Mouse (Mus musculus): ENCODE results near the gene Myh7. TPM values are rescaled to one million over a fixed set of nuclear protein-coding genes. Genes with fewer than 3 reads are reported as not detected.
"Not testable (repeated sequence)": the region's sequence is repeated elsewhere in the genome, so short reads cannot be mapped to it uniquely, and the experiment has no call there.

Gene Myh7
- polyA plus RNA-seq, 1 experiment from 2014 or later: 7.6 TPM

GRCm38 (mm10) chr14:54948781-54949180 is 45.6 kb downstream of the Myh7 start:
- no peak overlapping the region for H3K4me2 ChIP-seq

GRCm38 (mm10) chr14:54947008-54947407 is 47.4 kb downstream of the Myh7 start:
- not testable (repeated sequence) for ATAC-seq (ENCODE audit: low read depth); H3K27me3 ChIP-seq; H3K9ac ChIP-seq; H3K4me1 ChIP-seq (replicated peaks); H3K4me2 ChIP-seq; H3K4me3 ChIP-seq; H3K27ac ChIP-seq (replicated peaks); H3K36me3 ChIP-seq; H3K9me3 ChIP-seq
- WGBS: 90% methylated on average over 11 of the region's 11 CpGs

More at GRCm38 (mm10) chr14:54948781-54949180, 45.6 kb downstream of the Myh7 start:
- no peaks in the 10 kb centered on the region for H3K9me3 ChIP-seq
- no peaks in the 10 kb centered on the region for H3K36me3 ChIP-seq
- no peak overlapping the region for H3K27ac ChIP-seq (replicated peaks)
- H3K4me1 ChIP-seq (replicated peaks): no peaks in the 10 kb centered on the region
- no peak for ATAC-seq (ENCODE audit: low read depth)
- no peak overlapping the region for H3K4me3 ChIP-seq
- WGBS: 89% methylated on average over 9 of the region's 9 CpGs
- H3K27me3 ChIP-seq: no peaks in the 10 kb centered on the region
- H3K9ac ChIP-seq: no peak overlapping the region

- Histone ChIP-seq H3K36me3 (no peaks in the 10 kb centered on the region), H3K4me1 (replicated peaks) (no peaks in the 10 kb centered on the region), H3K9me3 (no peaks in the 10 kb centered on the region), H3K4me3 (no peak overlapping the region), H3K27me3 (no peaks in the 10 kb centered on the region), H3K27ac (replicated peaks) (no peak overlapping the region), H3K9ac (no peak overlapping the region), H3K4me2 (no peak overlapping the region)
- ATAC-seq (ENCODE audit: low read depth): no peak
- WGBS: 87% methylated on average over 19 of the region's 19 CpGs
Observed at GRCm38 (mm10) chr14:54945975-54946704, 48.3 kb downstream of the Myh7 start.

GRCm38 (mm10) chr14:54944939-54945338 is 49.5 kb downstream of the Myh7 start:
- no peaks in the 10 kb centered on the region for H3K27me3 ChIP-seq

GRCm38 (mm10) chr14:54943971-54944370 is 50.5 kb downstream of the Myh7 start:
- ATAC-seq (ENCODE audit: low read depth): no peak
- WGBS: 93% methylated on average over 7 of the region's 7 CpGs
- Histone ChIP-seq H3K9me3 (no peaks in the 10 kb centered on the region), H3K4me1 (replicated peaks) (no peaks in the 10 kb centered on the region), H3K4me3 (no peak overlapping the region), H3K27me3 (no peaks in the 10 kb centered on the region), H3K9ac (no peak overlapping the region), H3K36me3 (no peaks in the 10 kb centered on the region), H3K4me2 (no peak overlapping the region), H3K27ac (replicated peaks) (no peak overlapping the region)

More at GRCm38 (mm10) chr14:54944939-54945338, 49.5 kb downstream of the Myh7 start:
- H3K9me3 ChIP-seq: no peaks in the 10 kb centered on the region
- H3K36me3 ChIP-seq: no peaks in the 10 kb centered on the region
- WGBS: 76% methylated on average over 2 of the region's 2 CpGs
- no peak overlapping the region for H3K27ac ChIP-seq (replicated peaks)
- H3K4me1 ChIP-seq (replicated peaks): no peaks in the 10 kb centered on the region
- no peak overlapping the region for H3K4me2 ChIP-seq
- no peak overlapping the region for H3K4me3 ChIP-seq
- H3K9ac ChIP-seq: no peak overlapping the region
- no peak for ATAC-seq (ENCODE audit: low read depth)

- H3K27me3 ChIP-seq: no peaks in the 10 kb centered on the region
- 90% methylated on average over 8 of the region's 8 CpGs for WGBS
- ATAC-seq (ENCODE audit: low read depth): no peak
- no peak overlapping the region for H3K9ac ChIP-seq
- no peak overlapping the region for H3K4me2 ChIP-seq
- no peak overlapping the region for H3K4me3 ChIP-seq
- H3K27ac ChIP-seq (replicated peaks): no peak overlapping the region
- no peaks in the 10 kb centered on the region for H3K36me3 ChIP-seq
- no peaks in the 10 kb centered on the region for H3K9me3 ChIP-seq
- no peaks in the 10 kb centered on the region for H3K4me1 ChIP-seq (replicated peaks)
Observed at GRCm38 (mm10) chr14:54942479-54942878, 51.9 kb downstream of the Myh7 start.

- 62% methylated on average over 13 of the region's 13 CpGs for WGBS
Observed at GRCm38 (mm10) chr14:54941024-54941978, 53.1 kb downstream of the Myh7 start.

GRCm38 (mm10) chr14:54940176-54940530 is 54.3 kb downstream of the Myh7 start:
- H3K9ac ChIP-seq: no peak overlapping the region
- no peaks in the 10 kb centered on the region for H3K36me3 ChIP-seq
- no peak for ATAC-seq (ENCODE audit: low read depth)
- no peak overlapping the region for H3K4me3 ChIP-seq
- peaks cover 17% of the 10 kb centered on the region for H3K4me1 ChIP-seq (replicated peaks)
- no peaks in the 10 kb centered on the region for H3K9me3 ChIP-seq
- no peaks in the 10 kb centered on the region for H3K27me3 ChIP-seq
- no peak overlapping the region for H3K4me2 ChIP-seq
- 82% methylated on average over 3 of the region's 3 CpGs for WGBS
- no peak overlapping the region for H3K27ac ChIP-seq (replicated peaks)

More at GRCm38 (mm10) chr14:54941024-54941978, 53.1 kb downstream of the Myh7 start:
- H3K9ac ChIP-seq: no peak overlapping the region
- no peak for ATAC-seq (ENCODE audit: low read depth)
- H3K27me3 ChIP-seq: no peaks in the 10 kb centered on the region
- no peaks in the 10 kb centered on the region for H3K36me3 ChIP-seq
- no peaks in the 10 kb centered on the region for H3K9me3 ChIP-seq
- H3K4me1 ChIP-seq (replicated peaks): peaks cover 6% of the 10 kb centered on the region
- H3K27ac ChIP-seq (replicated peaks): no peak overlapping the region
- no peak overlapping the region for H3K4me2 ChIP-seq
- no peak overlapping the region for H3K4me3 ChIP-seq

- H3K27ac ChIP-seq (replicated peaks): no peak overlapping the region
- H3K36me3 ChIP-seq: no peaks in the 10 kb centered on the region
- H3K4me1 ChIP-seq (replicated peaks): peaks cover 17% of the 10 kb centered on the region
- no peaks in the 10 kb centered on the region for H3K9me3 ChIP-seq
- no peak overlapping the region for H3K4me2 ChIP-seq
- no peak overlapping the region for H3K9ac ChIP-seq
- no peak for ATAC-seq (ENCODE audit: low read depth)
- H3K27me3 ChIP-seq: no peaks in the 10 kb centered on the region
- no peak overlapping the region for H3K4me3 ChIP-seq
- 50% methylated on average over 12 of the region's 12 CpGs for WGBS
Observed at GRCm38 (mm10) chr14:54939434-54940175, 54.8 kb downstream of the Myh7 start.

GRCm38 (mm10) chr14:54938431-54939219 is 55.8 kb downstream of the Myh7 start:
- Histone ChIP-seq H3K4me2 (no peak overlapping the region), H3K27ac (replicated peaks) (no peak overlapping the region), H3K4me1 (replicated peaks) (peaks cover 17% of the 10 kb centered on the region), H3K36me3 (no peaks in the 10 kb centered on the region), H3K9me3 (no peaks in the 10 kb centered on the region), H3K9ac (no peak overlapping the region), H3K4me3 (no peak overlapping the region), H3K27me3 (no peaks in the 10 kb centered on the region)
- no peak for ATAC-seq (ENCODE audit: low read depth)
- WGBS: 80% methylated on average over 15 of the region's 15 CpGs

- Histone ChIP-seq H3K9me3 (no peaks in the 10 kb centered on the region), H3K27me3 (no peaks in the 10 kb centered on the region), H3K36me3 (no peaks in the 10 kb centered on the region), H3K27ac (replicated peaks) (no peak overlapping the region), H3K4me3 (no peak overlapping the region), H3K9ac (no peak overlapping the region), H3K4me1 (replicated peaks) (peaks cover 24% of the 10 kb centered on the region), H3K4me2 (peak overlapping the region; percentile 23; the same call in 1 of the 2 replicates)
- ATAC-seq (ENCODE audit: low read depth): no peak
- WGBS: 86% methylated on average over 16 of the region's 16 CpGs
Observed at GRCm38 (mm10) chr14:54937361-54938182, 56.9 kb downstream of the Myh7 start.

Measured in neural tube, embryonic 13.5 days (tissue).